Mouse (Mus musculus) midbrain, embryonic 12.5 days (tissue): Measurements from ENCODE around the gene Gm10220. TPM values are rescaled to one million over a fixed set of nuclear protein-coding genes. Genes with fewer than 3 reads are reported as not detected.

Experiments used
- polyA plus RNA-seq: library from polyadenylated mRNA; unstranded; fragments of >200 nt; fragmentation: Nextera tagmentation; extraction: Ambion mirVana; gene quantifications from 2 replicates; pipeline ENCODE4 v1.2.1, GENCODE M21; 2016

The Gm10220 gene
- polyA plus RNA-seq, 1 experiment from 2014 or later = not detected

Other genes starting within 250 kb of the Gm10220 start
- not detected in 2 replicates for gene Gm21663, start 179.0 kb downstream of the Gm10220 start, polyA plus RNA-seq
- 0.12 TPM in 1 of 2 replicates, not detected in the other for gene Gm21671, start 167.0 kb downstream of the Gm10220 start, polyA plus RNA-seq
- gene Gm21680, start 148.8 kb downstream of the Gm10220 start, polyA plus RNA-seq = not detected in 2 replicates
- gene Gm21698, start 132.8 kb downstream of the Gm10220 start, polyA plus RNA-seq = not detected in 2 replicates
- 0.10 TPM in 1 of 2 replicates, not detected in the other for gene Gm1979, start 116.6 kb downstream of the Gm10220 start, polyA plus RNA-seq
- 0.09 TPM in 1 of 2 replicates, not detected in the other for gene Gm5862, start 98.5 kb downstream of the Gm10220 start, polyA plus RNA-seq
- gene Speer4a, start 81.9 kb downstream of the Gm10220 start, polyA plus RNA-seq = 0.17 TPM in 1 of 2 replicates, not detected in the other
- not detected in 2 replicates for gene Gm7347, start 62.8 kb downstream of the Gm10220 start, polyA plus RNA-seq
- gene Gm10471, start 32.1 kb downstream of the Gm10220 start, polyA plus RNA-seq = 0.08 TPM in 1 of 2 replicates, not detected in the other
- 0.13 TPM in 1 of 2 replicates, not detected in the other for gene 5031410I06Rik, start 16.1 kb downstream of the Gm10220 start, polyA plus RNA-seq
- gene Gm7361, start 136.3 kb upstream of the Gm10220 start, polyA plus RNA-seq = not detected in 2 replicates